Mouse (Mus musculus) megakaryocyte, embryonic 14.5 days (primary cell): ENCODE data around the gene Nat14.

Experiments used
- FLI1 ChIP-seq: IDR thresholded peaks from 2 replicates; pipeline ENCODE4 v1.6.1; 2012; ENCODE audit warnings: low read length, inconsistent platforms, mixed read lengths
- GATA1 ChIP-seq: IDR thresholded peaks from 3 replicates; pipeline ENCODE4 v1.6.1; 2012; ENCODE audit warnings: mixed read lengths, low read length, inconsistent platforms, borderline replicate concordance

DNA sequence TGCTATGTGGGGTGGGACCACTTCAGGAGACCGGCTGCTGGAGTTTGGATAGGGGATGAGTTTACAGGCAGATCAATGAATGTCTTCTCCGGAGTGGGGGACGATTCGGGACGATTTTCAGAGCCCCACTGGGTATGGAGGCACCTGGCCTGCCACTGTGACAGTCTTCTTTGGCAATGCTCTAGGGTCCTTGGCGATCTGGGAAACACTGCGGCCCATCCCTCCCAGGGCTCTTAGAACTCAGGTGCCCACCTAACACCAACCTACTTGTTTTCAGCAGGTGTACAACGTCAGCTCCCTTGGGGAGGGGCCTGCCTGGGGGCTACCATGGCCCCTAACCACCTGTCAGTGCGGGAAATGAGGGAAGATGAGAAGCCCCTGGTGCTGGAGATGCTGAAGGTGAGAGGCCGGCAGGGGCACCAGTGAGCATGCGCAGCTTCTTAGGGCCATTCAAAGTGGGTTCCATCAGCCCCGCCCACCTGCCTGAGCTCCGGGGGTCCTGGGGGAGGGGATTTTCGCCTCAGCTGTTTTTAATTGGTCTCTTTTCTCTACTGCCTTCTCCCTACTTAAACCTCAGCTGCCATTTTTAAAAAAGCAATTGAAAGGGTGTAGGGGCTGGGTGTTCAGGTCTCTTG is 1.2 kb downstream of the Nat14 start:
- TF ChIP-seq GATA1, result no peak
- TF ChIP-seq FLI1, result no peak
